Mouse (Mus musculus) embryonic facial prominence, embryonic 14.5 days (tissue): ENCODE measurements around the gene Kcnip4. TPM values are rescaled to one million over a fixed set of nuclear protein-coding genes. Genes with fewer than 3 reads are reported as not detected.

Experiments used
- ATAC-seq: fragments of 200-750 bp; cut with Nextera tagmentation; 2 replicates; pipeline ENCODE4 v1.8.0; 2017; ENCODE audit warnings: low read depth, moderate number of reproducible peaks, moderate TSS enrichment
- DNase-seq: peaks from one replicate; pipeline ENCODE4 v3.0.0-alpha.2; 2015; ENCODE audit warnings: low spot score
- H3K27ac ChIP-seq: fragments of 300-500 bp; sonication (generic); replicated peaks from 2 replicates; pipeline ENCODE4 v1.5.1; 2014; ENCODE audit warnings: low read depth, mild to moderate bottlenecking, low read length, moderate library complexity
- H3K27me3 ChIP-seq: fragments of 300-500 bp; sonication (generic); replicated peaks from 2 replicates; pipeline ENCODE4 v1.6.1; 2014; ENCODE audit warnings: low read length; ENCODE audit not compliant: control insufficient read depth, insufficient read depth
- H3K36me3 ChIP-seq: fragments of 300-500 bp; sonication (generic); 2 replicates; pipeline ENCODE4 v1.6.1; 2014; ENCODE audit warnings: low read length, mixed read lengths; ENCODE audit not compliant: control insufficient read depth, insufficient read depth
- H3K4me1 ChIP-seq: fragments of 300-500 bp; sonication (generic); 2 replicates; pipeline ENCODE4 v1.6.1; 2014; ENCODE audit warnings: antibody characterized with exemption, low read length; ENCODE audit not compliant: control insufficient read depth, insufficient read depth
- H3K4me2 ChIP-seq: fragments of 300-500 bp; sonication (generic); 2 replicates; pipeline ENCODE4 v1.6.1; 2014; ENCODE audit warnings: low read depth, mild to moderate bottlenecking, low read length, moderate library complexity, mixed read lengths
- H3K4me3 ChIP-seq: fragments of 300-500 bp; sonication (generic); 2 replicates; pipeline ENCODE4 v1.5.1; 2014; ENCODE audit warnings: low read depth, mild to moderate bottlenecking, low read length
- H3K9ac ChIP-seq: fragments of 300-500 bp; sonication (generic); 2 replicates; pipeline ENCODE4 v1.6.1; 2014; ENCODE audit warnings: low read depth, mild to moderate bottlenecking, low read length, moderate library complexity, mixed read lengths
- H3K9me3 ChIP-seq: fragments of 300-500 bp; sonication (generic); 2 replicates; pipeline ENCODE4 v1.6.1; 2016; ENCODE audit warnings: low read length; ENCODE audit not compliant: control insufficient read depth
- WGBS: fragments of 180-500 bp; shearing (Covaris S2); extraction: QIAGEN DNeasy Blood & Tissue Kit; methylation state at CpG from one replicate; pipeline ENCODE4 v1.1.7; 2014; 5-methylcytosine and 5-hydroxymethylcytosine counted together
- polyA plus RNA-seq: library from polyadenylated mRNA; unstranded; fragments of >200 nt; fragmentation: Nextera tagmentation; extraction: Ambion mirVana; gene quantifications from 2 replicates; pipeline ENCODE4 v1.2.1, GENCODE M21; 2014

Gene Kcnip4
- polyA plus RNA-seq, 1 experiment from 2014 or later, result 2.9 TPM

- Histone ChIP-seq H3K4me3 (no peak overlapping the region), H3K4me1 (no peaks in the 10 kb centered on the region), H3K27ac (no peak overlapping the region), H3K9ac (no peak overlapping the region), H3K36me3 (no peaks in the 10 kb centered on the region), H3K27me3 (no peaks in the 10 kb centered on the region), H3K9me3 (no peaks in the 10 kb centered on the region), H3K4me2 (no peak overlapping the region)
- ATAC-seq (no peak), DNase-seq (no peak)
- WGBS, result 81% methylated on average over 3 of the region's 3 CpGs
These were observed 267.9 kb downstream of the Kcnip4 start for GRCm38 (mm10) chr5:49256850-49257249.

GRCm38 (mm10) chr5:49255983-49256382 lies 268.7 kb downstream of the Kcnip4 start:
- Histone ChIP-seq H3K4me1 (no peaks in the 10 kb centered on the region), H3K4me2 (no peak overlapping the region), H3K27me3 (no peaks in the 10 kb centered on the region), H3K9ac (no peak overlapping the region), H3K9me3 (no peaks in the 10 kb centered on the region), H3K27ac (no peak overlapping the region), H3K36me3 (no peaks in the 10 kb centered on the region), H3K4me3 (no peak overlapping the region)
- no peak for DNase-seq
- 72% methylated on average over 4 of the region's 4 CpGs for WGBS
- ATAC-seq, result no peak

GRCm38 (mm10) chr5:49247081-49247480 lies 277.6 kb downstream of the Kcnip4 start:
- DNase-seq (no peak), ATAC-seq (no peak)
- Histone ChIP-seq H3K9me3 (no peaks in the 10 kb centered on the region), H3K27ac (no peak overlapping the region), H3K9ac (no peak overlapping the region), H3K4me3 (no peak overlapping the region), H3K4me1 (no peaks in the 10 kb centered on the region), H3K4me2 (no peak overlapping the region), H3K36me3 (no peaks in the 10 kb centered on the region), H3K27me3 (no peaks in the 10 kb centered on the region)
- WGBS, result 83% methylated on average over 2 of the region's 2 CpGs

GRCm38 (mm10) chr5:49244414-49244813 lies 280.3 kb downstream of the Kcnip4 start:
- Histone ChIP-seq H3K4me1 (no peaks in the 10 kb centered on the region), H3K36me3 (no peaks in the 10 kb centered on the region), H3K27ac (no peak overlapping the region), H3K9ac (no peak overlapping the region), H3K27me3 (no peaks in the 10 kb centered on the region), H3K9me3 (no peaks in the 10 kb centered on the region), H3K4me3 (no peak overlapping the region), H3K4me2 (no peak overlapping the region)
- ATAC-seq, result no peak
- no peak for DNase-seq
- WGBS, result 64% methylated on average over 4 of the region's 4 CpGs

GRCm38 (mm10) chr5:49241708-49242107 lies 283.0 kb downstream of the Kcnip4 start:
- Histone ChIP-seq H3K4me2 (no peak overlapping the region), H3K36me3 (no peaks in the 10 kb centered on the region), H3K9ac (no peak overlapping the region), H3K4me1 (no peaks in the 10 kb centered on the region), H3K27ac (no peak overlapping the region), H3K4me3 (no peak overlapping the region), H3K27me3 (no peaks in the 10 kb centered on the region), H3K9me3 (no peaks in the 10 kb centered on the region)
- DNase-seq (no peak), ATAC-seq (no peak)
- WGBS, result 94% methylated on average over 6 of the region's 6 CpGs

GRCm38 (mm10) chr5:49201164-49201756 lies 323.4 kb downstream of the Kcnip4 start:
- Histone ChIP-seq H3K9ac (no peak overlapping the region), H3K27ac (no peak overlapping the region), H3K27me3 (no peaks in the 10 kb centered on the region), H3K4me2 (no peak overlapping the region), H3K4me3 (no peak overlapping the region), H3K9me3 (no peaks in the 10 kb centered on the region), H3K36me3 (no peaks in the 10 kb centered on the region), H3K4me1 (no peaks in the 10 kb centered on the region)
- DNase-seq, result no peak
- ATAC-seq, result no peak
- 49% methylated on average over 4 of the region's 4 CpGs for WGBS

GRCm38 (mm10) chr5:49188236-49188635 lies 336.5 kb downstream of the Kcnip4 start:
- Histone ChIP-seq H3K4me1 (no peaks in the 10 kb centered on the region), H3K36me3 (no peaks in the 10 kb centered on the region), H3K9ac (no peak overlapping the region), H3K4me2 (no peak overlapping the region), H3K4me3 (no peak overlapping the region), H3K9me3 (no peaks in the 10 kb centered on the region), H3K27ac (no peak overlapping the region), H3K27me3 (no peaks in the 10 kb centered on the region)
- ATAC-seq (no peak), DNase-seq (no peak)
- 71% methylated on average over 1 of the region's 1 CpGs for WGBS

GRCm38 (mm10) chr5:49150116-49150811 lies 374.4 kb downstream of the Kcnip4 start:
- Histone ChIP-seq H3K4me2 (no peak overlapping the region), H3K9ac (no peak overlapping the region), H3K27ac (no peak overlapping the region), H3K36me3 (no peaks in the 10 kb centered on the region), H3K4me3 (no peak overlapping the region), H3K4me1 (no peaks in the 10 kb centered on the region), H3K27me3 (no peaks in the 10 kb centered on the region), H3K9me3 (no peaks in the 10 kb centered on the region)
- peak; percentile 6 for DNase-seq
- 72% methylated on average over 2 of the region's 2 CpGs for WGBS
- no peak for ATAC-seq

- no peak for ATAC-seq
- WGBS, result 77% methylated on average over 2 of the region's 2 CpGs
- H3K36me3 ChIP-seq, result no peaks in the 10 kb centered on the region
These were observed 375.0 kb downstream of the Kcnip4 start for GRCm38 (mm10) chr5:49149684-49150083.

More at GRCm38 (mm10) chr5:49149684-49150083, 375.0 kb downstream of the Kcnip4 start:
- DNase-seq, result no peak
- Histone ChIP-seq H3K9me3 (no peaks in the 10 kb centered on the region), H3K9ac (no peak overlapping the region), H3K4me2 (no peak overlapping the region), H3K27me3 (no peaks in the 10 kb centered on the region), H3K4me3 (no peak overlapping the region), H3K4me1 (no peaks in the 10 kb centered on the region), H3K27ac (no peak overlapping the region)
